Mouse (Mus musculus): ENCODE measurements around the gene Olfr1097. TPM values are rescaled to one million over a fixed set of nuclear protein-coding genes. Genes with fewer than 3 reads are reported as not detected.

The Olfr1097 gene
- polyA plus RNA-seq (2015; fragmentation: Illumina TruSeq; extraction: RNeasy Lipid Tissue Mini Kit (QIAGEN cat#74804); ENCODE audit: low read depth, low replicate concordance) = not detected

GRCm38 (mm10) chr2:86892116-86892515 is at the start of gene Olfr1097:
Gene Olfr1097 (minus strand): TSS chr2:86892216.

GRCm38 (mm10) chr2:86924445-86924844 is 32.4 kb upstream of the Olfr1097 start, which contains the start of gene Olfr1098:
Gene Olfr1098 (minus strand): TSS chr2:86924545.

GRCm38 (mm10) chr2:86874702-86875101 is 17.3 kb downstream of the Olfr1097 start, which contains the start of gene Gm13723:
Gene Gm13723 (minus strand): TSS chr2:86874802.

GRCm38 (mm10) chr2:86851596-86851995 is 40.4 kb downstream of the Olfr1097 start, which contains the start of gene Olfr1095:
Gene Olfr1095 (minus strand): TSS chr2:86851696.

Other genes starting within 250 kb of the Olfr1097 start
- not detected for gene Olfr1085, start 230.2 kb downstream of the Olfr1097 start, polyA plus RNA-seq (2015; fragmentation: Illumina TruSeq; extraction: RNeasy Lipid Tissue Mini Kit (QIAGEN cat#74804); ENCODE audit: low read depth, low replicate concordance)
- not detected for gene Olfr1086, start 212.1 kb downstream of the Olfr1097 start, polyA plus RNA-seq (2015; fragmentation: Illumina TruSeq; extraction: RNeasy Lipid Tissue Mini Kit (QIAGEN cat#74804); ENCODE audit: low read depth, low replicate concordance)
- not detected for gene Olfr1087, start 193.8 kb downstream of the Olfr1097 start, polyA plus RNA-seq (2015; fragmentation: Illumina TruSeq; extraction: RNeasy Lipid Tissue Mini Kit (QIAGEN cat#74804); ENCODE audit: low read depth, low replicate concordance)
- not detected for gene Olfr1089, start 158.5 kb downstream of the Olfr1097 start, polyA plus RNA-seq (2015; fragmentation: Illumina TruSeq; extraction: RNeasy Lipid Tissue Mini Kit (QIAGEN cat#74804); ENCODE audit: low read depth, low replicate concordance)
- gene Olfr1090, start 133.2 kb downstream of the Olfr1097 start, polyA plus RNA-seq (2015; fragmentation: Illumina TruSeq; extraction: RNeasy Lipid Tissue Mini Kit (QIAGEN cat#74804); ENCODE audit: low read depth, low replicate concordance) = not detected
- gene Olfr1093, start 109.7 kb downstream of the Olfr1097 start, polyA plus RNA-seq (2015; fragmentation: Illumina TruSeq; extraction: RNeasy Lipid Tissue Mini Kit (QIAGEN cat#74804); ENCODE audit: low read depth, low replicate concordance) = not detected
- gene Olfr141, start 82.2 kb downstream of the Olfr1097 start, polyA plus RNA-seq (2015; fragmentation: Illumina TruSeq; extraction: RNeasy Lipid Tissue Mini Kit (QIAGEN cat#74804); ENCODE audit: low read depth, low replicate concordance) = not detected
- not detected for gene Olfr1094, start 67.6 kb downstream of the Olfr1097 start, polyA plus RNA-seq (2015; fragmentation: Illumina TruSeq; extraction: RNeasy Lipid Tissue Mini Kit (QIAGEN cat#74804); ENCODE audit: low read depth, low replicate concordance)
- not detected for gene Olfr1095, start 40.5 kb downstream of the Olfr1097 start, polyA plus RNA-seq (2015; fragmentation: Illumina TruSeq; extraction: RNeasy Lipid Tissue Mini Kit (QIAGEN cat#74804); ENCODE audit: low read depth, low replicate concordance)
- not detected for gene Gm13723, start 17.4 kb downstream of the Olfr1097 start, polyA plus RNA-seq (2015; fragmentation: Illumina TruSeq; extraction: RNeasy Lipid Tissue Mini Kit (QIAGEN cat#74804); ENCODE audit: low read depth, low replicate concordance)
- gene Olfr1098, start 32.3 kb upstream of the Olfr1097 start, polyA plus RNA-seq (2015; fragmentation: Illumina TruSeq; extraction: RNeasy Lipid Tissue Mini Kit (QIAGEN cat#74804); ENCODE audit: low read depth, low replicate concordance) = not detected
- not detected for gene Olfr1099, start 68.5 kb upstream of the Olfr1097 start, polyA plus RNA-seq (2015; fragmentation: Illumina TruSeq; extraction: RNeasy Lipid Tissue Mini Kit (QIAGEN cat#74804); ENCODE audit: low read depth, low replicate concordance)
- not detected for gene Olfr1100, start 87.7 kb upstream of the Olfr1097 start, polyA plus RNA-seq (2015; fragmentation: Illumina TruSeq; extraction: RNeasy Lipid Tissue Mini Kit (QIAGEN cat#74804); ENCODE audit: low read depth, low replicate concordance)
- gene Olfr1101, start 99.0 kb upstream of the Olfr1097 start, polyA plus RNA-seq (2015; fragmentation: Illumina TruSeq; extraction: RNeasy Lipid Tissue Mini Kit (QIAGEN cat#74804); ENCODE audit: low read depth, low replicate concordance) = not detected
- gene Olfr1102, start 106.2 kb upstream of the Olfr1097 start, polyA plus RNA-seq (2015; fragmentation: Illumina TruSeq; extraction: RNeasy Lipid Tissue Mini Kit (QIAGEN cat#74804); ENCODE audit: low read depth, low replicate concordance) = not detected
- not detected for gene Olfr1104, start 134.9 kb upstream of the Olfr1097 start, polyA plus RNA-seq (2015; fragmentation: Illumina TruSeq; extraction: RNeasy Lipid Tissue Mini Kit (QIAGEN cat#74804); ENCODE audit: low read depth, low replicate concordance)
- gene Olfr1105, start 144.3 kb upstream of the Olfr1097 start, polyA plus RNA-seq (2015; fragmentation: Illumina TruSeq; extraction: RNeasy Lipid Tissue Mini Kit (QIAGEN cat#74804); ENCODE audit: low read depth, low replicate concordance) = not detected
- not detected for gene Olfr1106, start 160.1 kb upstream of the Olfr1097 start, polyA plus RNA-seq (2015; fragmentation: Illumina TruSeq; extraction: RNeasy Lipid Tissue Mini Kit (QIAGEN cat#74804); ENCODE audit: low read depth, low replicate concordance)
- not detected for gene Olfr1107, start 183.6 kb upstream of the Olfr1097 start, polyA plus RNA-seq (2015; fragmentation: Illumina TruSeq; extraction: RNeasy Lipid Tissue Mini Kit (QIAGEN cat#74804); ENCODE audit: low read depth, low replicate concordance)
- gene Olfr1109, start 203.8 kb upstream of the Olfr1097 start, polyA plus RNA-seq (2015; fragmentation: Illumina TruSeq; extraction: RNeasy Lipid Tissue Mini Kit (QIAGEN cat#74804); ENCODE audit: low read depth, low replicate concordance) = not detected
- not detected for gene Olfr259, start 222.4 kb upstream of the Olfr1097 start, polyA plus RNA-seq (2015; fragmentation: Illumina TruSeq; extraction: RNeasy Lipid Tissue Mini Kit (QIAGEN cat#74804); ENCODE audit: low read depth, low replicate concordance)
- gene Olfr1110, start 248.1 kb upstream of the Olfr1097 start, polyA plus RNA-seq (2015; fragmentation: Illumina TruSeq; extraction: RNeasy Lipid Tissue Mini Kit (QIAGEN cat#74804); ENCODE audit: low read depth, low replicate concordance) = not detected

All from brain, adult 10 weeks (tissue).